Mouse (Mus musculus): ENCODE data around the gene Fggy. TPM values are rescaled to one million over a fixed set of nuclear protein-coding genes. Genes with fewer than 3 reads are reported as not detected.

The Fggy gene
- polyA plus RNA-seq, 1 experiment from 2014 or later: 9.0 TPM

DNA sequence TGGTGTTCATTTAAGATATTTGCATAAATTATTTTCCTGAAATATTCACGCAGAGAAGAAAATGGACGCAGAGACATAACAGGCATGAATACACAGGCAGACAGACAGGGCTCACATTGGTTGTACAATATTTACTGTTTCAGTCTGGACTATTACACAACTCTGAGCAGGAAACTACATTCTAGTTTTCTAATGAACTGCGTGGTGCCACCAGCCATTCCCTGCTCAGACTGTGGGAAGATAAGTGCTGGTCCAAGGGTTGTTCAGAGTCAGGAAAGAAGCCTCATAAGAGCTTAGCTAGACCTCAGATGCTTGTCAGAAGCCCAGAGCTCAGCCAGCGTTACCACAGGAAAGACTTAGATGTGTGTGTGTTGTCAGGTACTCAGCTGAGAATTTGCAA lies 270.9 kb downstream of the Fggy start:
- Histone ChIP-seq H3K4me2 (replicated peaks) (no peak overlapping the region), H3K27me3 (replicated peaks) (no peaks in the 10 kb centered on the region), H3K27ac (no peak overlapping the region), H3K36me3 (no peaks in the 10 kb centered on the region), H3K4me1 (no peaks in the 10 kb centered on the region), H3K4me3 (no peak overlapping the region), H3K9me3 (no peaks in the 10 kb centered on the region), H3K9ac (no peak overlapping the region)
- ATAC-seq (ENCODE audit: low FRiP score, low read depth): no peak
- WGBS: 93% methylated on average over 4 of the region's 4 CpGs

DNA sequence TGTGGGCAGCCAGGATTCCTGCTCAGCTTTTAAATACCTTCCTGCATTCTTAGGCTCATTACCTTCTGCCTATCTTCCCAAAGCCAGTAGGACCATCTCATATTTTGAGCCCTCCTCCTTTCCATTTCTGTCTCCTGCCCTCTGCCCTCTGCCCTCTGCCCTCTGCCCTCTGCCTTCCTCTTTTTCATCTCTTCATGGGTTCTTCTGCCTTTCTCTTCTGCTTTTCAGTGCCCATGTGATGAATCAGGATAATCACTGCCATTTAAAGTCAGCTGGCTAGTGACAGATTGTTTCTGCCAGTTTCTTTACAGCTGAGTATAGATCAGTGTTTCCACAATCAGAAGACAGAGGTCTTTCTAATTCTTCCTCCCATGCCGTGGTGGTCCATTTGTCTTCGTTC lies 273.0 kb downstream of the Fggy start:
- no peak overlapping the region for H3K4me2 ChIP-seq (replicated peaks)
- no peaks in the 10 kb centered on the region for H3K36me3 ChIP-seq
- no peak overlapping the region for H3K27ac ChIP-seq
- H3K4me3 ChIP-seq: no peak overlapping the region
- no peaks in the 10 kb centered on the region for H3K9me3 ChIP-seq
- 42% methylated on average over 2 of the region's 2 CpGs for WGBS
- H3K9ac ChIP-seq: no peak overlapping the region
- no peaks in the 10 kb centered on the region for H3K4me1 ChIP-seq
- ATAC-seq (ENCODE audit: low FRiP score, low read depth): no peak
- H3K27me3 ChIP-seq (replicated peaks): no peaks in the 10 kb centered on the region

DNA sequence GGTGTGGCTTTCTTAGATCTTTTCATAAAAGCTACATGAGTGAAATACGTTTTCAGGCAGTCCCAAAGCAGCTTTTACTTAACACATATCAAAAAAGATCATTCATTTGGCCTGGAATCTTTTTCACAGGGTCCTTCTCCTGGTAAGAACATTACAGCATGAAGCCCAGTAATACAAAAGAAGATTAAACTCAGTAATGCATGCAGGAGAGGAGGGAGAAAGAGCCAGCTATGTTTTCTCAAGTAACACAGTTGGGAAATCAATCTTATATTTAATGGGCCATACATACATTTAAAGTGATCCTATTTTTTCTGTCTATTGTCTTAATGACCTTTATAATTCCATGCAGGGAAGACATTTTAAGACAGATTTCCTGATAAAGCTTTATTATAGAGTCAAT lies 282.6 kb downstream of the Fggy start:
- Histone ChIP-seq H3K4me2 (replicated peaks) (no peak overlapping the region), H3K4me1 (no peaks in the 10 kb centered on the region), H3K27me3 (replicated peaks) (no peaks in the 10 kb centered on the region), H3K27ac (no peak overlapping the region), H3K9me3 (no peaks in the 10 kb centered on the region), H3K9ac (no peak overlapping the region), H3K4me3 (no peak overlapping the region), H3K36me3 (no peaks in the 10 kb centered on the region)
- WGBS: 73% methylated on average over 1 of the region's 1 CpGs
- no peak for ATAC-seq (ENCODE audit: low FRiP score, low read depth)

DNA sequence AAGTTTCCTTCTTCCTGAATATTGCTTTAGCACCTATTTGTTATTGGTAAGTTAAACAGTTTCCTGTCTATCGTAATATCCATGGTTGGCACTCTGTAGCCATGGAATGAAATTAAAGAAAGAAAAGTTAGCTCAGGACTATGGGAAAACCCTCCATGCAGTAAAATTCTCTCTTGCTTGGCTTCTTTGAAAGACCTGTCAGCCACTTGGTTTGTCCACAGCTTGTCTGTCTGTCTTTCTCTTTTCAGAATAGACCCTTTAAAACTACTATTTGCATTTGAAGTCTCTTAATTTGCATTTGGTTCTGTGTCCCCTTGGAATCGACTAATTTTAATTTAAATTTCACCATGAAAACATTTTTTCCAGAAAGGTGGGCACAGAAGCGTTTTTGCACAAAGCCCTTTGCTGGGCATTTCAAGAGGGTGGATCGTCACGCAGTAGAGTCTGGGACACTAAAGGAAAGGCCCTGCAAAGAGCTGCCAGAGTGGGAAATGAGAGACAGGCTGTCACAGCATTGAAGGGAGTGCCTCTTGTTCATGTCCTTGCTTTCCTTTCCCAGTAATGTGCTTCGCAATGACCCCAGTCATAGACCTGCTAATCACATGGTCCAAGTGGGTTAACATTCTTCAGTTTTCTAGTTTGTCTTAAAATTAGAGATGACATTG lies 283.2 kb downstream of the Fggy start:
- WGBS: 68% methylated on average over 6 of the region's 6 CpGs
- H3K4me3 ChIP-seq: no peak overlapping the region
- no peaks in the 10 kb centered on the region for H3K27me3 ChIP-seq (replicated peaks)
- no peak overlapping the region for H3K4me2 ChIP-seq (replicated peaks)
- no peak for ATAC-seq (ENCODE audit: low FRiP score, low read depth)
- H3K36me3 ChIP-seq: no peaks in the 10 kb centered on the region
- H3K27ac ChIP-seq: no peak overlapping the region
- H3K9ac ChIP-seq: no peak overlapping the region
- no peaks in the 10 kb centered on the region for H3K9me3 ChIP-seq
- H3K4me1 ChIP-seq: no peaks in the 10 kb centered on the region

DNA sequence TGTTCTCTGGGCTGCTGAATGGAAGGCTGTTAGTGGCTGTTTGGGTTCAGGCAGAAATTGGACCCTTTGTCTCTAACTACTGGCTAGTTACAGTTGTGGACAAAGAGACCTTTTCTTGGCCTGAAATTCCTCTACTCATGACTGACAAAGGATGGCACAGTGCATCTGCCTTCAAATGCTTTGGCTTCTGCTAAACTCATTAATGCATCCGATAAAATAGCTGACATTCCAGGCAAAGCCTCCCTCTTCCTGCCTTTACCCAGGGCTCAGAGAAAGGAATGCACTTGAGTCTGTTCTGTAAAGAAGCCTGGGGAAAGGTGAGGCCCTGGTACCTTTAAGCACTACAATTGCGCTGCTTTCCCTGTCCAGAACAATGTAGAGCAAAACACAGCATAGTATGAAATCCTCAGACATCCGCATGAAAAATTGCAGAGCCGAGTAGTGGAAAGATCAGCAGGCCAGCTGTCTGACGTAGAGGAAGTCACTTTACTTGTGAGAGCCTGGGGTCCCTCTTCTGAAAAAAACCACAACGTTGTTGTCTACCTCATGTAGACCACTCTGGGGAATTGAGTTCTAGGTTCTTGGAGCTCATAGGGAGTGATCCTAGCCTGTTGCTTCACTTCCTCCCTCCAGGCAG lies 288.8 kb downstream of the Fggy start:
- WGBS: 57% methylated on average over 6 of the region's 6 CpGs
- Histone ChIP-seq H3K4me1 (no peaks in the 10 kb centered on the region), H3K9ac (no peak overlapping the region), H3K4me3 (no peak overlapping the region), H3K9me3 (no peaks in the 10 kb centered on the region), H3K27me3 (replicated peaks) (no peaks in the 10 kb centered on the region), H3K4me2 (replicated peaks) (no peak overlapping the region), H3K27ac (no peak overlapping the region), H3K36me3 (no peaks in the 10 kb centered on the region)
- no peak for ATAC-seq (ENCODE audit: low FRiP score, low read depth)

DNA sequence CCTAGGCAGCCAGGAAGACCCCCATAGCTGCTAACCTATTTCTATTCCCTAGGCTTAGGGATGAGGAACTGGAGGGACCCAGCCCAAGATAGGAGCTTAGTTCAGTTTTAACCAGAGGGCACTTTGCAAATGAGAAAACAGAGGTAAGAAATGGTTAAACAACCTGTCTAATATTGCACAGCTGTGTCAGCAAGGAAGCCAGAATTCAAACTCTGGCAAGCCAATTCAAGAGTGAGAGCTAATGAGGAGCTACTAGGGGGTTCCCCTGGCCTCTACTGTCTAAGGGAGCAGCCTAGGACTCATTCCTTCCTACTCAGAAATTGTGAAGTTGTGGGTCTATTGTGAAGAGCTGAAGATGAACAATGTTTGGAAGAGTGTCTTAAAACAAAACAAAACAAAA lies 289.9 kb downstream of the Fggy start:
- Histone ChIP-seq H3K4me2 (replicated peaks) (no peak overlapping the region), H3K4me3 (no peak overlapping the region), H3K36me3 (no peaks in the 10 kb centered on the region), H3K27me3 (replicated peaks) (no peaks in the 10 kb centered on the region), H3K27ac (no peak overlapping the region), H3K4me1 (no peaks in the 10 kb centered on the region), H3K9ac (no peak overlapping the region), H3K9me3 (no peaks in the 10 kb centered on the region)
- ATAC-seq (ENCODE audit: low FRiP score, low read depth): no peak

DNA sequence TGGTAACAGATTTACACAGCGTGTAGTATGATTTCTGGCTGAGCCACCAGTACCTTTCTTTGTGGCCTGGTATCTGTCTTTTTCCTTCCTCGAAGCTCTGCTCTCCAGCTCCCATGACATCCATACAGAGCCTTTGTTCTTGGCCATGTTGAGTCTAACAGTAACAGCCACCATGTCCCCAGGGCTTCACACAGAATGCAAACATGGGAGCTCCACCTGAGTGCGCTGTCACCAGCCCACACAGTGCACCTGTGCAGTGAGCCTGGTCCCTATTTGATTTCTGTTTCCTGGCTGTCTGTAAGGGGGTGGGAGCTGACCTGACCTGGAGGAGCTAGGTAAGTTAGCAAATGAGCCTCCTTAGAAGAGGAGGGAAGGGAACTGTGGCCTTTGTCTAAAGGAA lies 290.4 kb downstream of the Fggy start:
- Histone ChIP-seq H3K4me3 (no peak overlapping the region), H3K27me3 (replicated peaks) (no peaks in the 10 kb centered on the region), H3K9me3 (no peaks in the 10 kb centered on the region), H3K9ac (no peak overlapping the region), H3K4me2 (replicated peaks) (no peak overlapping the region), H3K4me1 (no peaks in the 10 kb centered on the region), H3K36me3 (no peaks in the 10 kb centered on the region), H3K27ac (no peak overlapping the region)
- ATAC-seq (ENCODE audit: low FRiP score, low read depth): no peak
- 90% methylated on average over 3 of the region's 3 CpGs for WGBS

DNA sequence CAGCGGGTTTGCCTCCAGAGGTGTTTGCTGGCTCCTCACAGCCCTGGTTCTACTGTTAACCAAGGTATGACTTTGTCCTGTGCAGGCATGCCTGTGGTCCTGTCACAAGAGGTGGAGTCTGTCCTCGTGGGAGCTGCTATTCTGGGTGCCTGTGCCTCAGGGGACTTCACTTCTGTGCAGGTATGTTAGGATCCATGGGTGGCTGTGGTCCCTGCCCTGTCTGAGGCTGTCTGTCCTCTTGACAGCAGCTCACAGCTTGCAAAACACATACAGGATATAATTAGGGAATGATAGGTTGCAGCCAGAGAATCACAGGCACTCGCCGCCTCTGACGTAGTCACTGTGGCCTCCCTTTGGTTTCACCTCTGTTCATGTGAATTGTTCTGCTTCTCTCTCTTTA lies 292.2 kb downstream of the Fggy start:
- H3K4me1 ChIP-seq: no peaks in the 10 kb centered on the region
- H3K9ac ChIP-seq: no peak overlapping the region
- no peak for ATAC-seq (ENCODE audit: low FRiP score, low read depth)
- H3K27ac ChIP-seq: no peak overlapping the region
- no peak overlapping the region for H3K4me3 ChIP-seq
- no peak overlapping the region for H3K4me2 ChIP-seq (replicated peaks)
- H3K36me3 ChIP-seq: no peaks in the 10 kb centered on the region
- no peaks in the 10 kb centered on the region for H3K9me3 ChIP-seq
- 83% methylated on average over 5 of the region's 5 CpGs for WGBS
- no peaks in the 10 kb centered on the region for H3K27me3 ChIP-seq (replicated peaks)

DNA sequence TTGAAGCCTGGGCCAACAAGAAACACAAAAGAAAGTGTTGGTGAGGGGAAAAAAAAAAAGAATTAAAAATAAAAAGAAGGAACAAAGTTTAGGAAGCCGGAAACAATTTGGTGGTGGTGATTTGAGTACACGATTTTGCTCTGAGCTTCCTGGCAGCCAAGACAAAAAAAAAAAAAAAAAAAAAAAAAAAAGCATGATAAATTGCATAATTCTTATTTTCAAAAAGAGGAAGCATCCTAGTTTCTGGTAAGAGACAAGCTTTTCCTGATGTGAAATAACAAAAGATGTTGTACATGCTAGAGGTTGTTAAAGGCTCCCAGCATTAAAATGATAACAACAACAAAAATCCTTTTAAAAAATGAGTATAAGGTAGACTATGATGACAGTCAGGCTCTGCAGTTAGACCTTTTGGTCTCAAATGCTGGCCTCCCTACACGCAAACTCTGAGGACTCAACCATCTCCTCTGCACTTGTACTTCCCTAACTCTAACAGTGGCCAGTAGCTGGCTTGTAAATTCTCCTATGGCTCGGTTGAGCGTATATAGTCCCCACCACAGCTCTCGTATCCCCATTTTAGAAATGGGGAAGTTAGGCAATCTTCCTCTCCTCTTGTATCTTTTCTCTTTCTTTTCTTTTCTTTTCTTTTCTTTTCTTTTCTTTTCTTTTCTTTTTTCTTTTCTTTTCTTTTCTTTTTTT lies 292.9 kb downstream of the Fggy start:
- H3K9ac ChIP-seq: no peak overlapping the region
- no peaks in the 10 kb centered on the region for H3K36me3 ChIP-seq
- H3K4me2 ChIP-seq (replicated peaks): no peak overlapping the region
- no peaks in the 10 kb centered on the region for H3K27me3 ChIP-seq (replicated peaks)
- no peaks in the 10 kb centered on the region for H3K4me1 ChIP-seq
- H3K9me3 ChIP-seq: no peaks in the 10 kb centered on the region
- 92% methylated on average over 6 of the region's 6 CpGs for WGBS
- H3K4me3 ChIP-seq: no peak overlapping the region
- H3K27ac ChIP-seq: no peak overlapping the region
- ATAC-seq (ENCODE audit: low FRiP score, low read depth): no peak

DNA sequence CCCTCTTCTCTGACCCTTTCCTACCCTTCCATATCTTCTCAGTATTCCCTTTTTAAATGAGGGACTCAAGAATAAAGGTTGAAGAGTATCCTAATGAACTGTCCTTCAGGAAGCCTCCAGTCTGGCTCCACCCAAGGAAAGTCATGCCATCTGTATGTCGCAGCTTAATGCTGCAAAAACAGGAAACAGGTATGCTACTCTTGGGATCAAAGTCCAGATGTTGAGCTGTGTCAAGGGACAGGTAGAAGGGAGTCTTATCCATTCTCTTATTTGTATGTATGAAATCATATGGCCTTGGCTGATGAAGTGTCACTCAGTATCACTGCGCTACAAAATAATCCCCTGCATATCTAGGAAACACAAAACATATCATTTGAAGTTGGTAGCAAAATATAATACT lies 294.9 kb downstream of the Fggy start:
- Histone ChIP-seq H3K4me3 (no peak overlapping the region), H3K36me3 (no peaks in the 10 kb centered on the region), H3K4me2 (replicated peaks) (no peak overlapping the region), H3K4me1 (no peaks in the 10 kb centered on the region), H3K9me3 (no peaks in the 10 kb centered on the region), H3K9ac (no peak overlapping the region), H3K27me3 (replicated peaks) (no peaks in the 10 kb centered on the region), H3K27ac (no peak overlapping the region)
- WGBS: 91% methylated on average over 2 of the region's 2 CpGs
- no peak for ATAC-seq (ENCODE audit: low FRiP score, low read depth)

DNA sequence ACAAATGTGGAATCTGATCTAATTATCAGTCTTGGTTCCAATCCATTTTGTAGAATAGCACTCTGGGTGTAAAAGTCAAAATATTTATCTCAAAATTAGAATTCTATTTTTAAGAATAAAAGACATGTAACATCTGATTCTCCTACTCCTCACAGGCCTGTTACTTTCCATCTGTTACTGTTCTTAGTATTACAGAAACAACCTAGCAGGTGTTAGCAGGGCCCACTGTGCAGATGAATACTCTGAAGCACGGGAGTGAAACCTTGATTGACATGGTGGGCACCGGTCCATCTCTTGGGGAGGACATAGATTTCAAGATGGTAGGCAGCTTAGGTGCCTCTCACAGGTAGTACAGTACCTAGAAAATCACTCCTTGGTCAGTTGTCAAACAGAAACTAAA lies 298.7 kb downstream of the Fggy start:
- Histone ChIP-seq H3K9ac (no peak overlapping the region), H3K4me2 (replicated peaks) (no peak overlapping the region), H3K27me3 (replicated peaks) (no peaks in the 10 kb centered on the region), H3K9me3 (no peaks in the 10 kb centered on the region), H3K36me3 (no peaks in the 10 kb centered on the region), H3K4me1 (no peaks in the 10 kb centered on the region), H3K27ac (no peak overlapping the region), H3K4me3 (no peak overlapping the region)
- ATAC-seq (ENCODE audit: low FRiP score, low read depth): no peak
- 91% methylated on average over 2 of the region's 2 CpGs for WGBS

DNA sequence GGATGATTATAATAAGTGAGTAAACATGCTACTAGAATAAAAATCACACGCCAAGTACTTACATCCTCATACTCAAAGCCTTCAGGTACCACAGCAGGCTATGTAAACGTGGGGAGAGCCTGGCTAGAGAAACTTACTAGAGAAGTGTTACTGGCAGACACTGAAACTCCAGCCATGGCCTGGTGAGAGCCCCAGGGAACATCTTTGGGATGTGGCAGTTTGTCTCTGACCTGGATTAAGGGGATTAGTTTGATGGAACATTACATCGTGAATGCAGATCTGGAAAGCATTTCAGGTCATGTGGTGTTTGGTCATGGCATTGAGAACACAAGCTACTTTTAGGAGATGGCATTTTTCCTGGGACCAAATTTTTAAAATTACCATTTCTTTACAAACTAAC lies 303.3 kb downstream of the Fggy start:
- ATAC-seq (ENCODE audit: low FRiP score, low read depth): no peak
- no peaks in the 10 kb centered on the region for H3K36me3 ChIP-seq
- no peak overlapping the region for H3K4me3 ChIP-seq
- H3K9me3 ChIP-seq: no peaks in the 10 kb centered on the region
- H3K27me3 ChIP-seq (replicated peaks): no peaks in the 10 kb centered on the region
- H3K4me2 ChIP-seq (replicated peaks): no peak overlapping the region
- no peaks in the 10 kb centered on the region for H3K4me1 ChIP-seq
- no peak overlapping the region for H3K9ac ChIP-seq
- 55% methylated on average over 3 of the region's 3 CpGs for WGBS
- H3K27ac ChIP-seq: no peak overlapping the region

DNA sequence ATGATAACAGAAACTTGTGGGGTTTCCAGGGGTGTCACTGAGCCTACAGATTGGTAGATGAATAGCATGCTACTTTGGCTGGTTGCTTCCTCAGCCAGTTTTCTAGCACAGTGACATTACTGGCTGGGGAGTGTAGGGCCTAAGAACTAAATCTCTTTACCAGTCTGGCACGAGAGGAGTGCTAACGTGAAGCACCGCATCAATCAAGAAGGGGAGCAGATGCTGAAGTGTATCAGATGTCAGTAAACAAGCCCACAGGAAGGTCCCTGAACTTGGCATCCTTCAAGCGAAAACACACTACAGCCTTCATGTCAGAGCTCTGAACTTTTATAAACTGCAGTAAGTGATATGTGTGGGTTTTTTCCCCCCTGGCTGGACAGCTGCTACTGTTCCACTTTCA lies 303.8 kb downstream of the Fggy start:
- Histone ChIP-seq H3K9me3 (no peaks in the 10 kb centered on the region), H3K27me3 (replicated peaks) (no peaks in the 10 kb centered on the region), H3K4me2 (replicated peaks) (no peak overlapping the region), H3K36me3 (no peaks in the 10 kb centered on the region), H3K27ac (no peak overlapping the region), H3K9ac (no peak overlapping the region), H3K4me3 (no peak overlapping the region), H3K4me1 (no peaks in the 10 kb centered on the region)
- WGBS: 61% methylated on average over 4 of the region's 4 CpGs
- ATAC-seq (ENCODE audit: low FRiP score, low read depth): no peak
